Mouse (Mus musculus) gonadal fat pad, adult 2 months (tissue): ENCODE results near the gene Uckl1. TPM values are rescaled to one million over a fixed set of nuclear protein-coding genes. Genes with fewer than 3 reads are reported as not detected.

Source experiments
- DNase-seq: peaks from one replicate; pipeline ENCODE4 v3.0.0-alpha.2; 2012; ENCODE audit warnings: low read depth
- polyA plus RNA-seq: library from polyadenylated mRNA; depleted of rRNA; stranded (reverse); fragments of >200 nt; gene quantifications from 2 replicates; pipeline ENCODE4 v1.2.3, GENCODE M21; 2012; rRNA removed

Uckl1 gene
- 132 and 164 TPM in 2 replicates for polyA plus RNA-seq

DNA sequence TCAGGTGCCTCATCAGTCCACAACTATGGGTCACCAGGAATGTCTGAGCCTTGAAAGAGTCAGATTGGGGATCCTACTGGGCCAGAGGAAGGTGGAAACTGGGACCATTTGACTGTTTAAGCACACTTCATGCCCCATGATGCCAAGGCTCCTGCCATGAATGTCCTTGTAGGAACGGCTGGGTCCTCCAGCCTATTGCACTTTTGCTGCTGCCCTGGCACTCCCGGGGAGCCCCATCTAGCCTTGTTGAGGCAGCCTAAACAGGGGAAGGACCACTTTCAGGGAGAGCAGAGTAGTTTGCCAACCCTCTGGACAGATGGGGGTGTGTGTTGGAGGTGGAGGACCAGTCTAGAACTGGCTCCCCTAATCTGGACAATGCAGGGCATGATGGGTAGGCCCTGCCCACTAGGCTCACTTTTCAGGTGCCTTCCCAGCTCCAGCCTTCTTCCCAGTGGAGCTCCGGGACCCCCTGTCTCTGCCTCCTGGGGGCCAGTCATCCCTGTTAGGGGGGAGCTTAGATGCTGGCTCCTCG, at the start of gene Uckl1:
Gene Uckl1 (minus strand): TSS at position 482 of the 532 bp plus-strand sequence.
- no peak for DNase-seq

DNA sequence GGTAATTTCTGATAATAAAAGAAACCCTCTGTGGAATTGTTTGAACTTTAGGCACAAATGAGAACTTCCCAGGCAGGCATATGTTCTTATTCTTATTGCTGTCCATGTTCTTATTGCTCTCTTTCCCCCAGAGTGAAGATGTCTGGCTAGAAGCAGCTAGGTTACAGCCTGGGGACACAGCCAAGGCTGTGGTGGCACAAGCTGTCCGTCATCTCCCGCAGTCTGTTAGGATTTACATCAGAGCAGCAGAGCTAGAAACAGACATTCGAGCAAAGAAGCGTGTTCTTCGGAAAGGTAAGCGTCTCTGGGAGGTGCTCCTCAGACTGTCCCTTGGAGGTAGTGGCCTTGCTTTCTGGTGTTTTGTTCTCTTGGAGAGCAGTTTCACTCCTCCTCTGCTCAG, 47.9 kb upstream of the Uckl1 start:
- DNase-seq = no peak

DNA sequence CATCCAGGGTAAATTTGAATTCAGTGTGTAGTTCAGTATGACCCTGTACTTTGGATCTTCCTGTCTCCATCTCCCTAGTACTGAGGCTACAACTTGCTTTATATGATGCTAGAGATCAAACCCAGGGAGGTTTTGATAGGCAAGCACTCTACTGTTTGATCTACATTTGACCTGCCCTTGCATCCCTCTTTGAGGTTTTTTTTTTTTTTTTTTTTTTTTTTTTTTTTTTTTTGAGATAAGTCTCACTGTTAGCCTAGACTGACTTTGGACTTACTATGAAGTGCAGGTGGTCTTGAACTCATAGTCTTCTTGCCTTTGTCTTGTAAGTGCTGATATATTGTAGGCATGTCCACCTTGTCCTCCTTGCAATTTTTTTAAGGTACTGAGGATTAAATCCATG, 43.8 kb upstream of the Uckl1 start:
- DNase-seq = no peak

DNA sequence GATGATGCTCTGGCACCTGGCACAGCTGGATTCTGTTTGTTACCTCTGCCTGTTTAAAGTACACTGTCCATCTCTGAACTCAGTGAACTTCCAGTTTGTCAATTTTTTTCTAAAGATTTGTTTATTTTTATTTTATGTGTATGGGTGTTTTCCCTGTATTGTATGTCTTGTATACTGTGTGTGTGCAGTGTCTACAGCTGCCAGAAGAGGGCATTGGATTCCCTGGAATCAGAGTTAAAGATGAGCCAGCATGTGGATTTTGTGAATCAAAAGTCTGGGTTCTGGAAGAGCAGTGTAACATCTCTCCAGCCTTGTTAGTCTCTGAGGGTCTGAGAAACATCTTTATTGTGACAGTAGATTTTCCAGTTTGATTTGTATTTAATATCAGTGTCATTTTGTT, 38.7 kb upstream of the Uckl1 start:
- no peak for DNase-seq

DNA sequence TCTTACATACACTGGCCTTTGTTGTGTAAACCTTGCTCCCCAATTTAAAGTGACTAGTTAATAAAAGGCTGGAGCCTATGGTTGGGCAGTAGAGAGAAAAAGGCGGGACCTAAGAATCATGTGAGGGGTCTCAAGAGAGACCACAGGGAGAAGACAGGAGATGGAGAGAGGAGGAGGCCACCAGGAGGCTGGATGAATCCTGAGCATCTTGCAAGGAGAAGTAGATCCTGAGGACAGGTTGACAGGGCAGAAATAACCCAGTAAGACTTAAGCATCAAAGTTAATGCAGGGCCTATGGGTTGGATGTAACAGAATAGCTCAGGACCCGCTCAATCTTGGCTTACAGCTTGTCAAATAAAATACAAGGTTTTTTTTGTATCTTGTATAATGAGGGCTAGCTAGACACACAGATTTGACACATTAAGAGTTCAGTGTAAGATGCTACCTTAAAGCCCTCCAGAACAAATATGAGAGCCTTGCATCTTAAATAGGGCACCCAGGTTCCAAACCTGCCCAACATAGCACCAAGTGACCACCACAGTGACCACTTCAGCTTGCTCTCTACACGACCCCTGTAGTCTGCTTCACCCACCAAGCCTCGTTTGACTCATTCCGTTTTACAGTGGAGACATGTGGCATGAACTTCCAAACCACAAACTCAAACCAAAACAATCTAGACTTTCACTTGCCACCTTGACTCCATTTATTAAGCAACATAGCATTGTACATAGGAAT, 34.2 kb upstream of the Uckl1 start:
- DNase-seq = no peak

DNA sequence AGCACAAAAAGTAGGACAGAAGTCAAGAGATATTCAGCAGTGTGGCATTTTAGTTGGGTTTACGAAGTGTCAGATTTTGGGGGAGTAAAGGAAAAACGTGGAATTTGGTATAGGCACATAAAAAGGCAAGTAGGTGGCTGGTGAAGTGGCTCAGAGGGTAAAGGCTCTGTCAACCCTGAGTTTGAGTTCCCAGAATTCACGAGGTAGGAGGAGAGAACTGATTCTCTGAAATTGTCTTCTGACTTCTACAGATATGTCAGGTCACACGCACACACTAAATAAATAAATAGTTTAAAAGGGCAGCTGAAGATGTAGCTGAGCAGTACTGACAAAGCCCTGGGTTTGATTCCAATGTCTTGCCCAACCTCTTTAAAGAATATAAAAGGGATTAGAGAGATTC, 17.7 kb upstream of the Uckl1 start:
- DNase-seq = no peak

DNA sequence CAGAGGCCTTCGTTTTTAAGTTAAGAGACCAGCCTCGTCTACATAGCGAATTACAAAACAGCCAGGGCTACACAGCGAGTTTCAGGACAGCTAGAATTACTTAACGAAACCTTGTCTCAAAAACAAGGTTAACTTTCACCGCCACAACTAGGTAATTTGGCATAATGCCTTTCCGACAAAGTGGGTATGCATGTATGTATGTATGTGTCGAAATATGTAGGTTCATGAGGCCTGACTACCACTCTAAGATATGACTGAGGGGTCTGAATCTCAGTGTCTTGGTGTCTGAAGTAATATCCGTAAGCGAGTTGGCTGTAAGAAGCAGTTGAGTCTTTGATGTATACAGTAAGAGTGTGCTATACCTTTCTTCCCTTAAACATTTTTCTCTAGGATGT, 17.1 kb upstream of the Uckl1 start:
- DNase-seq = no peak

DNA sequence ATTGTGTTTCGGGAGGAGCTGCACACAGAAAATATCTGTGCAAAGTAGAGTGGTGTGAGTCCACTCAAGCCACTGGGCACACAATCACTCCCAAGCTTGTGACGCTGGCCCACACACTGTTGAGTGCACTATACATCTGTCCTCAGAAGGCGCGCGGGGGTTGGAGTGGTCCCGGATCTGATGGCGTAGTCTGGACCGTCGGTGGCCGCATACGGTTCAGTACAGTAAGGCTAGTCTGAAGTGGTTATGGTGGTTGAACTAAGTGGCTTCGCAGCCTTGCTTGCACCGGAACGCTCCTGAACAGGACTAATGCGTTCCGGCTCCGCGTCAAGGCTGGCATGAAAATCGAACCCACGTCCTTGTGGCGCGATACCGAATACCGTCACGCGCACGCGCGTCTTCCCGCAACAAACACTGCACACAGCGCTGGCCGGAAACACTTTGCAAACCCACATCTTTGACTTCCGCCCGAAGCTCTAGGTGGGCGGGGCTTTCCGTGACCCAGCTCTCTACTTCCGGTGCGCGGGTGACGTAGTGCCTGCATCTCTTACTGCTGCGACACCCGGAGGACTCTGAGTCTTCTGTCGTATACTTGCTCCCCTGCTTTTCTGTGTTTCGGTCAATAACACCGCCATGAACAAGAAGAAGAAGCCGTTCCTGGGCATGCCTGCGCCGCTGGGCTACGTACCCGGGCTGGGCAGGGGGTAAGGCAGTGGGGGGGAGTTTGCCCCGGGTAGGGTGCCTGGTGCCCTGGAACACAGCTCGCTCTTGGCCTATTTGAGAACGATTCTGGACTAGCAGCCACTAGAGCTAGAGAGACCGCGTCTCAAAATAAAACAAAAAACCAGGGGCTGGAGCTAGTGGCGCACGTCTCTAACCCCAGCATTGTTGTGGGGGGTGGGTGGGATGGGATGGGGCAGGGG, 16.4 kb upstream of the Uckl1 start:
- DNase-seq = no peak

DNA sequence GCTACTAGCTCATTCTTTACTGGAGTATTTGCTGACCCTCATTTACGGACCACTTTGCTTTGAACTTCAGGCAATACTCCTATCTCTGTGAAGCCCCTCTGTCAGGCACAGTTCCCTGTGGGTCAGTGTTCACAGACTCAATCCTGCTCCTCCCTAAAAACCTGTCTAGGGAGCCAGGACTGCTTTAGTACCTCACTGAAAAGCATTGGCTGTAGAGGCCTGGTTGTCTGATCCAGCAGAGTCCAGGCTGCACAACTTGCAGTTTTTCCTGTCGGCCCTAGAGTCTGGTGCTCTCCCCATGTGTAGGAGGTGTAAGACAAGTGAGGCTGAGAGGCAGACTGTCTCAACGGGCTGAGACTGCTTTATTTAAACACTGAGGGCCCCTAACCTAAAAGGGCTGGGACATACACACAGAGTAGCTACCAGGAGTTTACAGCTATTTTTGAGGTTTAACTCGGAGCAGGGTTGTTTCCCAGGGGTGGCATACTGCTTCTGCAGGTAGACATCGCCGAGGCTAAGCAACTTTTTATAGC, 15.6 kb upstream of the Uckl1 start:
- no peak for DNase-seq

GRCm38 (mm10) chr2:181598454-181599351, 14.0 kb upstream of the Uckl1 start, which contains the start of gene Samd10:
Samd10 (minus strand) TSS chr2:181599212.
- DNase-seq = no peak

GRCm38 (mm10) chr2:181597378-181598061, 12.8 kb upstream of the Uckl1 start:
- no peak for DNase-seq

DNA sequence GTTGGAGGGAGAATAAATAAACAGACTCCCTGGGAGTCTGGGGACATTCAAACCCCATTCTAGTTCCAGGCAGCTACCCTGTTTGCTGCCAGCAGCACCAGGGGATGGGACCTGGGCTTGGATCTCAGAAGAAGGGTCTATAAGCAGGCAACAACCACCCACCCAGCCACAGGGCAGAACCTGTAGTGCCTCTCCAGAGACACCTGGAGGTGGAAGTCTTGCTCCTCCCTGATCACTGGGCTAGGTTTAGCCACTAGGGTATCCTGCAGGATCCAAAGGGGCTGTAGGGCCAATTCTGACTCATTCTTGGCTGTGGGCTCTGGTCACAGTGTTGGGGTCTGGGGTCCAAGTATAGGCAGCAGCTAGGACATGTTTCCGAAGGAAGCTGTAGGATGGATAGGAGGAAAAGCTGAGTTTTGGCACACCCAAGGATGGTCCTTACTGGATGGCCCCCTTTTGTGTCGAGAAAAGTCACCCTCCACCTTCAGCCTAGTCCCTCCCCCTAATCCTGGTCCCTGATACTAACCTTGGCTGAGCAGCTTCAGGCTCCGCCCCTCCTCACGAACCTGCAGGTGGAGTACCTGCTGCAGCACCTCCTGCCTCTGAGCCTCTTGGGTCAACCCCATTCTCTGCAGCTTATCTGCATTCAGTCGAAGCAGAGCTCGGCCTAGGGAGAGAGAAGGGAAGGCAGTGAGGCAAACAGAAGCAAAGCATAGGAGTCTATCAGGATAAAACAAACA, 11.7 kb upstream of the Uckl1 start:
- DNase-seq = no peak

- no peak for DNase-seq
Measured at GRCm38 (mm10) chr2:181594946-181595696, 10.4 kb upstream of the Uckl1 start.

DNA sequence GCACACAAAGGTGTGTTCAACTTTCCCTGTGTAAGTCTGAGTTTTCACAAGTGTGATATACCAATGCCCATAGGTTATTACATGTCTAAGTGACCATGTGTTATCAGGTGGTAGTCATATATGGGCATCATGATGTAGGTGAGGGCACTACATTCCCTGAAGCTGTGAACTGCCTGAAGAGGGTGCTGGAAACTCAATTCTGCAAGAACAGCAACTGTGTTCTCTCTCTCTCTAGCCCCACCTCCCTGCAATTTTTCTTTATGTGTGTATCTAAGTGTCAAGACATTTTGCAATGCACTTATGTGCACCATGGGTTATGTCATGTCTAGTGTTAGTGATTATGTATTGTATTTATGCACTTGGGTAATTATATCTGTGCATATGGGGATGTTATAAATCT, 9.2 kb upstream of the Uckl1 start:
- DNase-seq = no peak

GRCm38 (mm10) chr2:181593042-181593421, 8.3 kb upstream of the Uckl1 start:
- DNase-seq = no peak

DNA sequence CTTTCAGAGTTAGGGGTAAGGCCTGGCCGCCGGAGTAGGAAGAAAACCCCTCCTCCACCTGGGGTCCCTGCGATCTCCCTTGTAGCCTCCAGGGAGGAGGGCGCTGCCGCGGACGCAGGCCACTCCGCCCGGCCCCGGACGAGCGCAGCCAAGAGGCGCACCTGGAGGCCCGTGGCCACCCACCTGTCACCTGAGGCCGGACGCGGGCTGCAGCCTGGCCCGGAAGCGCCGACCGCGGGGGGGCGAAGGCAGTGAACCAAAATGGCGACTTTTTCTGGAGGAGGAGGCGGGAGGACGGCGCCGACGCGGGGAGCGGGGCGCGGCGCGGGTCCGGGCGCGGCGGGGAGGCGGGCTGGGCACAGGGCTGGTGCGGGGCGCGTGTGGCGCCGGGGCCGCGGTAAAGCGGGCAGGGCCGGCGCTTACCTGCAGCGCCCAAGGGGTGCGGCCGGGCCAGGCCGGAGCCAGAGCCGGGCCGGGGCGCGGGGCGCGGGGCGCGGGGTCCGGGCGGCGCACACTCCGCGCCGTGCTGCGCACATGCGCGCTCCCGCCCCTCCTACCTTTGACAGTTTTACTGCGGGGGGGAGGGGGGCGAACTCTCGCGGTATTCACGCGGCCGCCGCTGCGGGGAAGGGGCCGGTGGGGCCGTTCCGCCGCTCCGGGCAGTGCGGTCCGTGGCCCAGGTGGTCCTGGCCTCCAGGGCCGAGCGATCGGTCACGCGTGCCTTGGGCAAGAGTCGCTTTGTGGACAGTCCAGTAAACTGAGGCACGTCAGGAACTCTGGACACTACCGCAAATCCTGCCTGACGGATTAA, 7.7 kb upstream of the Uckl1 start, which contains the start of gene Zfp512b:
Gene Zfp512b (minus strand): TSS at position 573 of the 811 bp plus-strand sequence.
- DNase-seq = no peak

DNA sequence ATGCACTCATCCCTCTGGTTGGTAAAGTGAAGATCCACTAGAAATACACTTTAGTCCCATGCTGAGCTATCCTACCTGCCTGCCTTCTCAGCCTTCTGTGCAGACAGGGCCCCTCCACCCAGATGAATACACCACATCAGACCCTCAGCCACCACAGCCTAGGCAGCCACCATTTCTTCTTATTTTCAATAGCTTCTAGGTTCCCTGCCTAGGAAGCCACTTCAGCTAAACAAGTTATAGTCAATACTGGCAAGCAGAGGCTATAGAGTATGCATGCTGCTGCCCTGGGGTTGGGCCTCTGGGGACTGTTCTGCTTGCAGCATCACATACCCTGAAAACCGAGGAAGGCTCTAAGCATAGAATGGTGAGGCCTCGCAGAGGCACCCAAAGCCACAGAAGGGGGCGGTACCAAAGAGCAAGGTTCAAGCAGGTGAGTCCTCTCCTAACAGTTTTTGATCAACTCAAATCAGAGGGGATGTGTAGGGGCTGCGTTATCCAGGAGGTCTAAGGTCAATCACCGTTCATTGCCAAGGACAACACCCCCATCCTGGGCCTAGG, 6.9 kb upstream of the Uckl1 start, which contains the start of gene Prpf6:
Gene Prpf6 (plus strand): TSS at position 341 of the 558 bp plus-strand sequence.
- DNase-seq = no peak

GRCm38 (mm10) chr2:181590471-181590870, 5.8 kb upstream of the Uckl1 start:
- DNase-seq = no peak
